Mouse (Mus musculus) midbrain, embryonic 16.5 days (tissue): Measurements from ENCODE around the gene Usp12. TPM values are rescaled to one million over a fixed set of nuclear protein-coding genes. Genes with fewer than 3 reads are reported as not detected.
A peak's percentile ranks its signal among the peaks of the same experiment; 100 is the strongest.

Source experiments
- ATAC-seq: fragments of 200-750 bp; cut with Nextera tagmentation; 2 replicates; pipeline ENCODE4 v1.8.0; 2017; ENCODE audit warnings: moderate TSS enrichment
- H3K27ac ChIP-seq: fragments of 300-500 bp; sonication (generic); 2 replicates; pipeline ENCODE4 v1.5.1; 2014; ENCODE audit warnings: mild to moderate bottlenecking, low read length, mixed read lengths
- H3K27me3 ChIP-seq: fragments of 300-500 bp; sonication (generic); 2 replicates; pipeline ENCODE4 v1.6.1; 2014; ENCODE audit warnings: low read depth, low read length, mixed read lengths; ENCODE audit not compliant: control insufficient read depth, insufficient read depth
- H3K36me3 ChIP-seq: fragments of 300-500 bp; sonication (generic); 2 replicates; pipeline ENCODE4 v1.6.1; 2014; ENCODE audit warnings: mild to moderate bottlenecking, low read length, moderate library complexity, mixed read lengths; ENCODE audit not compliant: control insufficient read depth, insufficient read depth
- H3K4me1 ChIP-seq: fragments of 300-500 bp; sonication (generic); 2 replicates; pipeline ENCODE4 v1.6.1; 2014; ENCODE audit warnings: mild to moderate bottlenecking, low read length, mixed read lengths; ENCODE audit not compliant: control insufficient read depth, insufficient read depth
- H3K4me2 ChIP-seq: fragments of 300-500 bp; sonication (generic); 2 replicates; pipeline ENCODE4 v1.6.1; 2014; ENCODE audit warnings: mild to moderate bottlenecking, low read length, mixed read lengths
- H3K4me3 ChIP-seq: fragments of 300-500 bp; sonication (generic); 2 replicates; pipeline ENCODE4 v1.5.1; 2014; ENCODE audit warnings: low read depth, mild to moderate bottlenecking, low read length, moderate library complexity, mixed read lengths
- H3K9ac ChIP-seq: fragments of 300-500 bp; sonication (generic); 2 replicates; pipeline ENCODE4 v1.6.1; 2014; ENCODE audit warnings: low read depth, low read length, mixed read lengths
- H3K9me3 ChIP-seq: fragments of 300-500 bp; sonication (generic); replicated peaks from 2 replicates; pipeline ENCODE4 v1.6.1; 2014; ENCODE audit warnings: mild to moderate bottlenecking, low read length, mixed read lengths; ENCODE audit not compliant: control insufficient read depth, poor library complexity, severe bottlenecking
- WGBS: fragments of 180-500 bp; shearing (Covaris S2); extraction: QIAGEN DNeasy Blood & Tissue Kit; methylation state at CpG from one replicate; pipeline ENCODE4 v1.1.7; 2014; 5-methylcytosine and 5-hydroxymethylcytosine counted together
- polyA plus RNA-seq: library from polyadenylated mRNA; unstranded; fragments of >200 nt; fragmentation: Nextera tagmentation; extraction: Ambion mirVana; gene quantifications from 2 replicates; pipeline ENCODE4 v1.2.1, GENCODE M21; 2015

The Usp12 gene
- polyA plus RNA-seq, 1 experiment from 2014 or later: 14.5 TPM

DNA sequence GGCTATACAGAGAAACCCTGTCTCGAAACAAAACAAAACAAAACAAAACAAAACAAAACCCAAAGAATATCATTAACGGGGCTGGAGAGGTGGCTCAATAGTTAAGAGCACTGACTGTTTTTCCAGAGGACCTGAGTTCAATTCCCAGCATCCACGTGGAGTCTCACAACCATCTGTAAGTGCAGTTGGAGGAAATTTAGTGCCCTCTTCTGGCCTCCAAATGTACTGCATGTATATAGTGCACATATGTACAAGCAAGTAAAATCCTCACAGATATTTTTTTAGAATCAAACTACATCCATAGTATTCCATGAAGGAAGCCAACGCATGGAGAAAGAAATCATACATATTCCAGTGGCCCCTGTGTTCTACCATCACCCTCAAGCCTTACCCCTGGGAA is 18.6 kb upstream of the Usp12 start:
- 91% methylated on average over 4 of the region's 4 CpGs for WGBS
- Histone ChIP-seq H3K4me1 (no peaks in the 10 kb centered on the region), H3K27ac (no peak overlapping the region), H3K4me2 (no peak overlapping the region), H3K4me3 (no peak overlapping the region), H3K27me3 (no peaks in the 10 kb centered on the region), H3K36me3 (no peaks in the 10 kb centered on the region), H3K9me3 (no peaks in the 10 kb centered on the region), H3K9ac (no peak overlapping the region)
- ATAC-seq: no peak

DNA sequence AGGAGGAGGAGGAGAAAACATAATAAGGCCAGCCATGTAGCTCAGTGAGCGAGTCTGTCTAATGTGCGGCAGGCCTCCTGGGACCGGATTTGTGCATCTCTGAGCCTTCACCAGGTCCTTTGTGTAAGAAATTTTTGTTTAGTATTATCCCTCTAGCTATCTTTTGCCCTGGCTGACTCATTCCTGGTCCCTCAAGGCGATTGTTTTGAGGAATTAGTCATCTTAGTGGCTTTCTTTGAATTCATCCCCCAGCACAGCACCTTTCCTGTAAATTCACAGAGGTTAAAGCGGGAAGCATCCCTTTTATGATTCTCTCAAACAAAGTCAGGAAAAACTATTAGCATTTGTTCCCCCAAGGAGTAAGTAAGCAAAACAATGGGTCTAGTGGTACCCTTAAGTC is 18.1 kb upstream of the Usp12 start:
- Histone ChIP-seq H3K4me3 (no peak overlapping the region), H3K27ac (no peak overlapping the region), H3K4me1 (no peaks in the 10 kb centered on the region), H3K9me3 (no peaks in the 10 kb centered on the region), H3K27me3 (no peaks in the 10 kb centered on the region), H3K4me2 (no peak overlapping the region), H3K36me3 (no peaks in the 10 kb centered on the region), H3K9ac (no peak overlapping the region)
- ATAC-seq: no peak
- 84% methylated on average over 5 of the region's 5 CpGs for WGBS

DNA sequence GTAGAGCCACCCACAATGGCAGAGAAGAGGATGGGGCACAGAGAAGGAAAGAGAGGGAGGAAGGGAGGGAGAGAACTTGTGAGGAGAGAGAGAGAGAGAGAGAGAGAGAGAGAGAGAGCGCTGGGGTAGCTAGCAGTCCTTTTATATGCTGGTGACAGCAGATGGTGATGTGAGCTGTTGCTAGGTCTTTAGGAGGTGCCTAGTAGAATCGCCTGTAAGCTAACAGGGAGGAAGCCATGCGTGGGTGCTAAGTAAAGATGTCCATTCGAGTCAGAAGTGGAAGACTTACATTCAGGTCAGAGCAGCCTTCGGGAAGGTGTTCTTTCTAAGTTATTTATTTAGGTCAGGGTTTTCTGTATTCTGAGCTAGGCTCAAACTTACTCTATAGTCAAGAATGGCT is 15.1 kb upstream of the Usp12 start:
- H3K4me1 ChIP-seq: no peaks in the 10 kb centered on the region
- no peak overlapping the region for H3K9ac ChIP-seq
- H3K4me2 ChIP-seq: no peak overlapping the region
- no peaks in the 10 kb centered on the region for H3K27me3 ChIP-seq
- WGBS: 82% methylated on average over 5 of the region's 5 CpGs
- no peaks in the 10 kb centered on the region for H3K9me3 ChIP-seq
- H3K27ac ChIP-seq: no peak overlapping the region
- no peaks in the 10 kb centered on the region for H3K36me3 ChIP-seq
- no peak overlapping the region for H3K4me3 ChIP-seq
- ATAC-seq: no peak

DNA sequence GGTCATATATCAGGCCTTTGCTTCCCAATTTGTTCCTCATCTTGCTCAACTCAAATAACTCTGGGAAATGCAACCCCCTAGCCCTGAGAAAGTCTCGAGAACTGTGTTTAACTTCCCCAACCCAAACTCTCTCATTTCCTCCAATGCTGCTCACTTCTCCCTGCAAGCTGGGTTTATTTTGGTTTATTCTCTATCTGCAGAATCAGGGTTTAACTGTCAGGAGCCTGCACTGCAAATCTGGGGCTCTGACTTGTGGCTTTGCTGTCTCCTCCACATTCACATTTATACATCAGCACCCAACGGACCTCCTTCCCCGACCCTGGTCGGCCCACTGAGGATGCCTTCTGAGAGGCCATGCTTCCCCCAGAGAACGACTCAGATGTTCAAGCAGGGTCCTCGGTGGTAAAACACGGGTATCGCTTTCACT is 11.2 kb upstream of the Usp12 start:
- no peak for ATAC-seq
- 87% methylated on average over 8 of the region's 8 CpGs for WGBS

DNA sequence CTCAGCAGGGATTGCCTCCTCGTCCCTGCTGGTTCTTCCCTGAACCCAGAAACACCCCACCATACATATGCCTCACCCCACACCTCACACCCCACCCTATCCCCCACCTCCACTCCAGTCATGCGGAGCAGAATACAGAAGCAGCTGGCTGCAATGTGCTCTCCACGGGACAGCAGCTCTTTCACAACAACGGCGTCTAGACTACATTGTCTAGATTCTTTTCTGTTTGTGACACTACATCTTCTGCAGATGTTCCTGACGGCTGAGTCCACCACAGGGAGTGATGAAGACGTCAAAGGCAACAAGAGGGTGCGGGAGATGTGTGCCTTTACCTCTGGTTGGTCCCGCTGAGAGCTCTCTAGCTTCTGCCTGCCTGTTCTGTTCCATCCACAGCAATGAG is 3.2 kb upstream of the Usp12 start:
- no peaks in the 10 kb centered on the region for H3K9me3 ChIP-seq
- no peak overlapping the region for H3K27ac ChIP-seq
- peaks cover 7% of the 10 kb centered on the region for H3K4me1 ChIP-seq
- no peaks in the 10 kb centered on the region for H3K27me3 ChIP-seq
- WGBS: 46% methylated on average over 9 of the region's 9 CpGs
- H3K9ac ChIP-seq: no peak overlapping the region
- no peaks in the 10 kb centered on the region for H3K36me3 ChIP-seq
- no peak overlapping the region for H3K4me2 ChIP-seq
- ATAC-seq: no peak
- H3K4me3 ChIP-seq: no peak overlapping the region

More for the DNA sequence above, 11.2 kb upstream of the Usp12 start:
- H3K36me3 ChIP-seq: no peaks in the 10 kb centered on the region
- H3K27me3 ChIP-seq: no peaks in the 10 kb centered on the region
- H3K27ac ChIP-seq: no peak overlapping the region
- no peak overlapping the region for H3K9ac ChIP-seq
- no peaks in the 10 kb centered on the region for H3K4me1 ChIP-seq
- no peak overlapping the region for H3K4me3 ChIP-seq
- H3K4me2 ChIP-seq: no peak overlapping the region
- no peaks in the 10 kb centered on the region for H3K9me3 ChIP-seq

DNA sequence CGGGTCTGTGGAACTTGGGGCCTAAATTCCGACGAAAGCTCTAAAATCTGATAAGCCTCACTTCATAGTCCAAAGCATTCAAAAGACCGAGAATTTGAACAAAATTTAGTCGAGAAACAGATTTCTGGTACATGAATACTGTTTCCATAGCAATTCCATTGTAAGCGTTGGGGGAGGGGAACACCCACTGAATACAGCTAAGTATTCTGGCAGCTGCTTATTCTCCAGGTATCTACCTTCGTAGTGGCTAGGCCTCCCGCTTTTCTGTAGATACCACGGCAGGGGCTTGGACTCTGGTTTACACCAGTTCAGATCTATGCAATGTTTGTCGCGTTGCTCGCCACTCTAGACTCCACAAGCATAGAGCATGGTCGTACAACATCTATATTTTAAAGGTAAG is 922 bp upstream of the Usp12 start:
- ATAC-seq: no peak
- H3K9me3 ChIP-seq: no peaks in the 10 kb centered on the region
- H3K4me1 ChIP-seq: peaks cover 27% of the 10 kb centered on the region
- H3K27me3 ChIP-seq: no peaks in the 10 kb centered on the region
- no peak overlapping the region for H3K4me3 ChIP-seq
- H3K9ac ChIP-seq: no peak overlapping the region
- WGBS: 63% methylated on average over 13 of the region's 13 CpGs
- no peak overlapping the region for H3K4me2 ChIP-seq
- no peaks in the 10 kb centered on the region for H3K36me3 ChIP-seq
- 0 out of 2 replicates have a peak overlapping the region, but pooled peaks have one; percentile 7 for H3K27ac ChIP-seq

DNA sequence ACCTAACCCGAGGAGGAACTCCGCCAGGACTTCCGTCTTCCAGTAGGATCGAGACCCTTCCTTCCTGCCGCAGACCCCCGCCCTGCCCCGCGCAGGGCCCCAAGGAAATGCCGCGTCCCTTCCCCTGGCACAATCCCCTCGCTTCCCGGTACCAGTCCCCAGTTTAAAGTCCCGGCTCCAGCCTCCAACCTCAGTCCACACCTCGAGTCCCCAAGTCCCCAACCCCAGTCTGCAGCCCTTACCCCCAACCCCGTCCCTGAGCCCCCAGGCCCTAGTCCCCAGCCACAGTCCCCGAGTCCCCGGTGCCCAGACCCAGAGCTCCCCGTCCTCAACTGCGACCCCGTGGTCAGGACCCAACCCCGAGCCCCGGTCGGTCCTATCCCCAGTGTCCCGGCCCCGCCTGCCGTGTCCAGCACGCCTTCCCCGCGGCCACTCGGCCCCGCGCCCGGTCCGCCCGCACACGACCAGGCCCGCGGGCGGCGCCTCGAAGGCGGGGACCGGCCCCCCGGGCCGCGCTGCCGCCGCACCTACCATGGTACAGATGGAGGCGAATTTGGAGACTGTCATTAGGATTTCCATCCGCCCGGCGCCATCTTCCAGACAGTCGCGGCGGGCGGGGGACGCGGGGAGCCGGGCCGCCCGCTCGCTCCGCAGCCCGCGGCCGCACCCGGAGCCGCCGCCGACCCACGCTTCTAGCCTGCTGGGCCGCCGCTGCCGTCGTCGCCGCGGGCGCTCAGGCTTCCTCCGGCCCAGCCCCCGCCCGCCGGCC is 538 bp downstream of the Usp12 start:
- peak overlapping the region; percentile 99 for H3K4me3 ChIP-seq
- peak overlapping the region; percentile 90 for H3K4me2 ChIP-seq
- peak overlapping the region; percentile 95 for H3K9ac ChIP-seq
- peak overlapping the region; percentile 86 for H3K27ac ChIP-seq
- no peaks in the 10 kb centered on the region for H3K27me3 ChIP-seq
- peaks cover 29% of the 10 kb centered on the region for H3K4me1 ChIP-seq
- no peaks in the 10 kb centered on the region for H3K9me3 ChIP-seq
- H3K36me3 ChIP-seq: no peaks in the 10 kb centered on the region
- under 1% methylated on average over 78 of the region's 83 CpGs for WGBS
- ATAC-seq: peak; percentile 61

DNA sequence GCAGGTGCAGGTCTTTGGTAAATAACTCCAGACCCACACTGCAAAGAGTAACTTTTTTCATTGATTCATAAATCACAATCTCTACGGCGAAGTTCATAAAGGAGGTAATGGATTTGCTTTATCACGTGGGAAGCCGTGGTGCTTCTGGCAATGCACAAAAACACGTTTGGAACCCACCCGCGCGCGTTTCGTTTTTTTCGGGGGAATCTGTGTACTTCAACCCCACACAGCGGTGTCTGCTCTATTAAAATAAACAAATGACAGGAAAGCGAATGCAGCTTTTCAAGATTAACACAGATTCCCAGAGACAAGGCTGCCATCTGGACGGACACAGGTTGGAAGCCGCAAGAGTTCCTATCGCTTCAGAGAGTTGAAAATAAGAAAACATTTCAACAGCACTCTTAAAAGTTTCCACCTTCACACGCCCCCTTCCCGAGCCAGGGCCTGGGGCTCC is 1.1 kb downstream of the Usp12 start:
- peak overlapping the region; percentile 90 for H3K4me2 ChIP-seq
- no peaks in the 10 kb centered on the region for H3K9me3 ChIP-seq
- H3K27ac ChIP-seq: peak overlapping the region; percentile 86
- peaks cover 33% of the 10 kb centered on the region for H3K4me1 ChIP-seq
- H3K4me3 ChIP-seq: peak overlapping the region; percentile 99
- no peaks in the 10 kb centered on the region for H3K27me3 ChIP-seq
- ATAC-seq: no peak
- 4% methylated on average over 18 of the region's 18 CpGs for WGBS
- H3K36me3 ChIP-seq: no peaks in the 10 kb centered on the region
- H3K9ac ChIP-seq: peak overlapping the region; percentile 95

DNA sequence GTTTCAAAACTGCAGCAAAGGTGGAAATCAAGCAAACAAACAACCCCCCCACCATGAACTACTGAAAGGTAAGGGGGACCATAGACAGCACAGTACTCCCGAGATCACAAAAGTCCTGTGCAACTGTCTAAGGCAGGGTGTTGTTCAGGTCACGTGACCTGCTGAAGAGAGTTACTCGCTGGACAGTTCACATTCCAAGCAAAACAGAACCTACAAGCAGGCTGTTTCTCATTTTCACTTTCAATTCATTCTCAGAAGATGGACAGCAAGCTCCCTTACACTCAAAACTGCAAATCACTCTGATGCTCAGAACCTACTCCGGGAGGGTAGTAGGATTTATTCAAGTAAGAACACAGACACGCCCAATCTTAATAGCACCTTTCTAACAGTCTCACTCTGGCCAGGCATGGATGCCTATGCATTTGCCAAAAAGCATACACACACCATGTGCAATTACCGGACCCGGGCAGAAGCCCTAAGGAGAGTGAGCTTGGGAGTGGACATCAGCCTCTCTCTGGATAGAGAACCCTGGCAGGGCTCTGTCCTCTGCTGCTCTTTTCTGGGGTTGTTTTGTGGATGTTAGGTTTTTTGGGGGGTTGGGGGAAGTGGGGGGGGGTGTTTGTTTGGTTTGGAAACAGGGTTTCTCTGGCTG is 2.5 kb downstream of the Usp12 start:
- Histone ChIP-seq H3K36me3 (no peaks in the 10 kb centered on the region), H3K27ac (no peak overlapping the region), H3K4me1 (peaks cover 36% of the 10 kb centered on the region), H3K27me3 (no peaks in the 10 kb centered on the region), H3K9ac (no peak overlapping the region), H3K4me2 (no peak overlapping the region), H3K9me3 (no peaks in the 10 kb centered on the region), H3K4me3 (no peak overlapping the region)
- 85% methylated on average over 7 of the region's 7 CpGs for WGBS
- ATAC-seq: no peak
